Mouse (Mus musculus) CD4-positive, CD25-positive, alpha-beta regulatory T cell, adult 4 months (primary cell): ENCODE measurements around the gene Trmt10a. TPM values are rescaled to one million over a fixed set of nuclear protein-coding genes. Genes with fewer than 3 reads are reported as not detected.
A peak's percentile ranks its signal among the peaks of the same experiment; 100 is the strongest.

Source experiments
- ATAC-seq: one replicate; pipeline ENCODE4 v1.8.0; 2017
- polyA plus RNA-seq, 2 experiments: library from polyadenylated mRNA; unstranded; fragments of 100-300 nt; shearing (Covaris generic); gene quantifications; one replicate each; pipeline ENCODE4 v1.2.1; 2017

The Trmt10a gene
- polyA plus RNA-seq, 2 experiments from 2014 or later = 7.4 to 8.7 TPM

DNA sequence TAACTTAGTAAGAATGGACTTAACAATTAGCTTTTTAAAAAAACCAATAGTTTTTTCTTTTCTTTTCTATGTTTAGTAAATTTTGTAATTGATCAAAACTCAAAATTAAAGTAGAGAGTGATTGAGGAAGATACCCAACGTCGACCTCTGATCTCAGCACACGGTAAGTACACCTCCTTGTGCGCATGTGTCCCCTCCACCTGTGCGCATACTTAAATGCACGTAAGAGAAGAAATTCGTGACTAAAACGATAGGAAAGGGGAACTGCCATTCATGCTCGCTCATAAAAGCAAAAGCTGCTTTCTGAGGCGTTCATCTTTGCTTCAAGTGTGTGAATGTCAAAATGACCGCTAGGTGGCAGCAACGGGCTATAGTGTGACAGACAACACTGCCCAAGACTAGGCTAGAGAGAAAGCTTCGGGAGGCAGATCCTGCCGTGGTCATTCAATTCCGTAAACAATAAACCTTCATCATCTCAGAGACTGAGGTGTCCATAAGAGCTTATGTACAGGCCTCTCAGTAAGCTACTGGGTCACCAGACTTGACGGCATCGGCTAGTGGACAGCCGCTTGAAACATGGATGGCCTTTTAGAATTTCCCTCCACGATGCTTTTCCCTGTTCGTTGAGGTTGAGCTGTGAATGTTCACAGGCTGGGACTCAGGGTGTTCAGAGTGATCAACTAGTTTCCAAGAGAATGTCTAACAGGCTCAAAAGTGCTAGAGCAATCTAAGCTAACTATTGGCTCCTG is 54.9 kb downstream of the Trmt10a start:
- ATAC-seq = peak; percentile 85

DNA sequence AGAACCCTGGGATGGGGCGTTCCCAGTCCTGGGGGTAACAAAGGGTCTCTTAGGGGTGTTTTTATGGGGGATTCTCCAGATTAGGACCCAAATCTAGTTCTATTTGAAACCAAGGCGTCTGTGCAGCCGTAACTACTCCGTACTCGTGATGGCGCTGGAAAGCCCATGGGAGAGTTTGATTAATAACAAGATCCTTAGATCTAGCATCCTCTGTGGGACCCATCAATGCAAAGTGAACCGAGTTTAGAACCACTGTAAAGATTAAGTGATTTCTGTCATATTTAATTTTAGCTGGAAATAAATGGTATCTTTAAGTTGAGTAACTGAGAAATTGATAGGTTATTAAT is 55.4 kb downstream of the Trmt10a start:
- no peak for ATAC-seq

DNA sequence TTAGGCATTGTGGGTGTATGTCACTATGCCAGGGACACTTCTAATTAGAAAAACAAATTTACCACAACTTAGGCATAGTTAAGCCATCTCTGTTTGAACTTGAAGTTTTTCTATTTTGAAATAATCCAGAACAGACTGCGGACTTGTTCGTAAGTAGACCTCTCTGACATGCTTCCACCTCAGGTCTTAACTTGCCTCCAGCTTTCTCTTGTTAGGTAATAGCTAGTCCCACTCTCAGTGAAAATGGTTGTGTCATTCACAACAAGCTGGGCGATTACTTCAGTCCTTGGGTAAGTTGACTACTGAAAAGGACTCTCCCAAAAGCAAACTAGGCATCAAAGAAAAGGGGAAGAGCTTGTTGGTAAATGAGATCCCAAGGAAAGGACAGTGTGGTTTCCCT is 65.6 kb downstream of the Trmt10a start:
- ATAC-seq = no peak

Other genes starting within 250 kb of the Trmt10a start
- 10 to 100 TPM; 72.0 to 73.5 TPM for gene Lamtor3, start 224.9 kb upstream of the Trmt10a start, polyA plus RNA-seq
- 10 to 100 TPM; 74.5 to 78.4 TPM for gene Dapp1, start 161.9 kb upstream of the Trmt10a start, polyA plus RNA-seq
- gene 1110002E22Rik, start 78.4 kb upstream of the Trmt10a start, polyA plus RNA-seq = not detected
- not detected for gene Gm5105, start 76.1 kb upstream of the Trmt10a start, polyA plus RNA-seq
- gene Mttp, start 1.5 kb downstream of the Trmt10a start, polyA plus RNA-seq = 1 to 10 TPM; 5.5 to 7.1 TPM
- gene 4930579F01Rik, start 50.4 kb downstream of the Trmt10a start, polyA plus RNA-seq = not detected
- gene Adh7, start 74.3 kb downstream of the Trmt10a start, polyA plus RNA-seq = not detected
- 1 to 10 TPM; 2.9 to 4.3 TPM for gene Adh1, start 117.5 kb downstream of the Trmt10a start, polyA plus RNA-seq
- not detected for gene Adh6a, start 169.8 kb downstream of the Trmt10a start, polyA plus RNA-seq
- gene Adh6b, start 198.3 kb downstream of the Trmt10a start, polyA plus RNA-seq = not detected